Mouse (Mus musculus) neutrophil, adult 5-6 weeks (primary cell): ENCODE results near the gene Ptpro. TPM values are rescaled to one million over a fixed set of nuclear protein-coding genes. Genes with fewer than 3 reads are reported as not detected.

Experiments
- ATAC-seq: fragments of 151-379, 151-347 bp; 2 replicates; pipeline ENCODE4 v1.8.0; 2017; ENCODE audit warnings: mild to moderate bottlenecking, moderate TSS enrichment; ENCODE audit not compliant: insufficient number of reproducible peaks, poor library complexity, low FRiP score, severe bottlenecking; ENCODE audit errors: extremely low read depth
- total RNA-seq: library from RNA; stranded (forward); fragments of 200-1000 nt; gene quantifications from 2 replicates; pipeline ENCODE4 v1.2.3, GENCODE M21; 2017

The Ptpro gene
- total RNA-seq, 1 experiment from 2014 or later: 7.3 TPM

- no peak for ATAC-seq
Measured at GRCm38 (mm10) chr6:137365637-137366036, 113.5 kb downstream of the Ptpro start.

DNA sequence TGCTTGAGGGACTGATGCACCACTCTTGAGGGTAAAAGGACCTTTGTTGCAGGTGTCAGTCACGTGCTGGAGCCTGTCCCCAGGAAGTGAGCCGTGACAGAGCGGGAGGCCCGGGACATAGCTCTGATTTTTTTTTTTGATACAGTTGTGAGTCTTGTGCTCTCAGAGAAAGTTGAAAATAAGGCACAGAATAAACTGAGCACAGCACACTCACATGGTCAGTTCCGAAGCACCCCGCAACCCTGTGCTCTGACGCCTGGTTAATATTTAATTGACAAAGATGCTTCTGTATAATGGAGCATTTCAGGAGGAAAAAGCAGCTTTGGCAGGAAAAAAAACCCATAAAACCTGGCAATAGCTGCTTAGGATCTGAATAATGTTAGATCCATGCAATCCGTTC lies 118.6 kb downstream of the Ptpro start:
- ATAC-seq: no peak

- ATAC-seq: no peak
Measured at GRCm38 (mm10) chr6:137371455-137371854, 119.3 kb downstream of the Ptpro start.

DNA sequence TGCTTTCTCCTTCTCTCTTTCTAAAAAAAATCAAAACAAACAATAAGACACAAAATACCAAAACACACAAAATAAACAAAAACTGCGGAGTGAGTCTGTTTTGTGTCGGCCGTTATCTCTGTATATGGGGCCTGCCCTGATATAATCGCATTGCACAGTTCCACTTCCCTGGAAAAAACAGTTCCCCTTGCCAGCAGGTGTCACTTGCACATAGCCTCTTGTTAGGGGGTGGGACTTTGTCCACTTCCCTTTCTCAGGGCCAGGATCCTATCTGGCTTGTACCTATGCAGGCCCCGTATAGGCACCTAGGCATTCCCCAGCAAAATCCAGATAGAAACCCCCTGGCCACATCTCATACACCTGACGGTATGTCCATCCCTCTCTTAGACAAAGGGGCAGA lies 121.8 kb downstream of the Ptpro start:
- no peak for ATAC-seq

- no peak for ATAC-seq
Measured at GRCm38 (mm10) chr6:137382546-137382945, 130.4 kb downstream of the Ptpro start.

DNA sequence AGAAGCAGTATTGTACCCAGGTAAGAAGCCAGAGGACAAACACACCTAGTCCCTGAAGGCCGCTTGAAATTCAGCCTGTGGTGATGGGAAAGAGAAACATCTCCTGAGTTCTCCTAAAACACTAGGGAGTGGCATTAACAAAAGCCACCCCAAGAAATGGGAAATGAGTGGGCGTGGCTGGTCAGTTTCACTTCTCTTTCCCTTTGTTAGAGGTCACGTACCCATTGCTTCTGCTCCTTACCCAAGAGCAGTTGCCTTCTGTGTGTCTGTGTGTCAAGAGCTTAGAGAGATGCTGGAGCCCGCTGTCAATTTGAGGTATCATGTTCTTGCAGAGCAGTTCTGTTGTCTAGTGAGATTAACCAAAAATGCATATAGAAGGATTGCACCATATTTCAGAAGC lies 134.2 kb downstream of the Ptpro start:
- ATAC-seq: no peak

- no peak for ATAC-seq
Measured at GRCm38 (mm10) chr6:137386935-137387334, 134.8 kb downstream of the Ptpro start.

- 0 out of 2 replicates have a peak, but pooled peaks have one; percentile 13 for ATAC-seq
Measured at GRCm38 (mm10) chr6:137395075-137395474, 143.0 kb downstream of the Ptpro start.

GRCm38 (mm10) chr6:137396106-137396793 lies 144.1 kb downstream of the Ptpro start:
- ATAC-seq: no peak

- ATAC-seq: no peak
Measured at GRCm38 (mm10) chr6:137397358-137397757, 145.2 kb downstream of the Ptpro start.

DNA sequence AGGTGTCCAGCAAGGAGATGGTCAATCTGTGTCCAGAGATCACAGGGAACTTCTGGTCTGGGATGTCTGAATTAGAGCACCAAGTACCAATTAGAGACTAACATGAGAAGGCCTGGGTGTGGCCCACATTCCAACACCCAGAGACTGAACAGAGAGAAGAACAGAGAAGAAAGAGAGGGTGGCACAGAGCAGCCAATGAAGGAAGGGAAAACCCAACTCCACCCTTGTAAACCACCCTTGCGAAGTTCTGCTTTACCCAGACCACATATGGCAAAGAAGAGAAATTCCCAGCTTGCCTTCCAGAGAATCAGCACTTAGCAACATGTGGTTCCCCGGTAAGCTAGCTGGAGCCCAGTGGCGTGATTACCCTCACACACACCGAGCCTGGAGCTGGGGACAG lies 152.1 kb downstream of the Ptpro start:
- no peak for ATAC-seq

DNA sequence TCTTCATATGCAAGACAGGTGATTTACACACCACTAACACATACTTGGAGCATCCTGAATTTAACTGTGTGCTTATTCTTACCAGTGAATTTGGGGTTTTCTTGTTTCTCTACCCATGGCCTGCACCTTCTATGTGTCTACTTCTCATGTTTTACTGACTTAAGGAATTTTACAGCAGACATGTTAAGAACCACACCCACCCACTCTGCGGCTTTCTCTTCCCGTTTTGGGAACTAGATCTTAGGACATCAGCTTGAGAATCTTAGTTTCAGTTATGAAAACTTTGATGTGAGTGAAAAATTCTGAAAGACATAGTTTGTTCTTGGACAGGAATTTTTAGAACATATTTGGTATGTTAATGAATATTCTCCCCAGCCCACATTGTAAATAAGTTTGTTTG lies 153.6 kb downstream of the Ptpro start:
- no peak for ATAC-seq

GRCm38 (mm10) chr6:137410510-137410909 lies 158.4 kb downstream of the Ptpro start:
- no peak for ATAC-seq

GRCm38 (mm10) chr6:137411901-137412378 lies 159.8 kb downstream of the Ptpro start:
- no peak for ATAC-seq

GRCm38 (mm10) chr6:137413045-137413444 lies 160.9 kb downstream of the Ptpro start:
- no peak for ATAC-seq

- ATAC-seq: peak; percentile 69; the same call in 1 of the 2 replicates
Measured at GRCm38 (mm10) chr6:137414531-137415405, 162.6 kb downstream of the Ptpro start.

DNA sequence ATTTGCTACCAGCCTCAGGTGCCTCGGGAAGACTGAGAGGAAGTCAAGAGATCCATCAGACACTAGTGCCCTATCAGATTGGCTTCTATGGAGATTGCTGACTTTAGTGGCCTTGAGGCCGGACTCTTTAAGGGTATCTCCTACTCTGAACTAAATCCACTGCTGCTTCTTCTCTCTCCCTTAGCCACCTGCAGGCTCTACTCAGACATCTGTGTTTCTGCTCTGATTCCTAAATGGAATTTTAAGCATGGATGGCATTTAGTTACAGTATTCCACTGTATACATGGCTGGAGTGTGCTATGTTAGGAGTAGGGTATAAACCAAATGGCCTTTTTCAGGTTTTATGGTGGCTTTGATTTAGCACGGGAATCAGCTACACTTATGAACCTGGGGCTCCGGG lies 170.7 kb downstream of the Ptpro start:
- no peak for ATAC-seq

DNA sequence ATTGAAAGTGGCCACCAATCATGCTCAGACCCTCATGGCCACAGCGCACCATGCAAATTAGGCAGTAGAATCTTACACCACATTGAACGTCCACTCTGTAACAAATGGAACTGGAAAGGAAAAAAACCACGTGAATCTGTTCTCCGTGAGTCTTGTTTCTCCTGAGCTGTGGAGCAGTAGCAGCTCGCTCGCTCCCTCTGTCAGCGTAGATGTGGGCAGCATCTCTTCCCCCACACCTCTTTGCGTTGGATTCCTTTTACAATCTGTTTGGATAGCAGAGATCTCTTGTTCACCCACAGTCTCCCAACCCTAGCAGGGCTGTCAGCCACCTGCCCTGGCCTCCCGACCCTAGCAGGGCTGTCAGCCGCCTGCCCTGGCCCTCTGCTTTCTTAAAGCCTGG lies 171.7 kb downstream of the Ptpro start:
- ATAC-seq: no peak

DNA sequence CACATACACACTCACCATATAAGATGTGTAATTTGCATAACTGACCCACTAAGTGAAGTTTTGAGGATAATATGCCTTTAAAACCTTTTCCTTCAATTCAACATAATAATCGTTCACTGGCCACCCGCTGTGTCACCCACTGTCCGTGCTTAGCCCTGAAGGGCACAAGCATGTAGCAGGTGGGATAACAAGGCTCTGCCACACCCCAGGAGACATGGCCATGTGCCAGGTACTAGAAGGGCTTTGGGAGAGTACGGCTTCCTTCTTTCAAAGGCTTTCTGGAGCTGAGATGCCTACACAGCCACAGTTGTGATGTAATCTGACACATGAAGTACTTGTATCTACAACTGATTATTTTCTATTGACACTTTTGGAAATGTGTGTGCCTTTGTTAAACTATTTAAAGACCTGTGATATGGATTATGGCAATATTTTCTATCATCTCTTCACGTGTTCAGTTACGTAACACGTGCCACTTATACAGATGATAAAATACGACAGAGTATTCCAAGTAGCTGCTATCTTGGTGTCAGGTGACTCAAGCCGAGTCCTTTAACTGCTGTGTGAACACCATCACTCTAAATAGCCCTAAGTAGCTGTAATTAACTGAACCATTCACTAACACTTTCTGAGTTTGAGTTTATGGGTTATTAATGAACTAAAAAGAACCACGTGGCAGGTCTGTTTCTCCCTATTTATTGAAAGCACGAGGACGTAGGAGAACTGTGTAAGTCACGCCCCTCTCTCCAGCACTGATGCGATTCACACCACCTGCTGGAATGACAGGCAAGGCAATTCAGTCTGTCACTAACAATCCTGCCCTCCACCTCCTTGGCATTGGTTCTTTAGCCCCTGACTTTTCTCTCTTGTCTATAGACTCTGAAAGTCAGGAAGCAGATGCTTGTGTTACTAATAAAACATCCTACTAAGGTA lies 173.6 kb downstream of the Ptpro start:
- no peak for ATAC-seq
